Comparison of ENCODE assay signal across 13 mouse cellular contexts in the genomic region with DNA sequence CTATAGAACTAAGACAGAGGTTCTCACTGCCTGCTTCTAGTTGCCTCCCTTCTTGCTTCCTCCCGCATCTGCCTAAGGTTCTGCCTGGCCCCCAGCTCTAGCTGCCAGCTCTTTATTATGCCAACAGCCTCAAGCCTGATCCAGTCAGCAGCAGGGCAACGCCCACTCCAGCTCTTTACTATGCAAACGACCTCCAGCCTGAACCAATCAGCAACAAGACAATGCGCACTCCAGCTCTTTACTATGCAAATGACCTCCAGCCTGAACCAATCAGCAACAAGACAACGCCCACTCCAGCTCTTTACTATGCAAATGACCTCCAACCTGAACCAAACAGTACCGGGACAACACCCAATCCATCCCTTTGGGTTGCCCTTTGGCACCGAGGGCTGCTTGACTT.
DNase-seq lines count a peak whose midpoint lies in the region; ATAC-seq lines count a peak whose summit lies in the region.
"Had no signal": no experiment of that assay in that cellular context is flagged by ENCODE, and none has a peak within 500 bp of the region (broad histone marks: within the 10 kb centered on the region; RNA-seq: fewer than 3 reads in every experiment).

No protein-coding gene starts in this region.

- H3K9ac ChIP-seq in midbrain, embryonic 13.5 days (replicated peaks): no peak overlapping the region
- no peak overlapping the region for H3K9ac ChIP-seq in forebrain, embryonic 15.5 days (replicated peaks)
- no peak overlapping the region for H3K9ac ChIP-seq in neural tube, embryonic 13.5 days
- H3K9ac ChIP-seq: limb, embryonic 15.5 days had no signal

- H3K9me3 ChIP-seq in midbrain, embryonic 13.5 days: no peaks in the 10 kb centered on the region
- H3K9me3 ChIP-seq in midbrain, embryonic 10.5 days (replicated peaks): no peaks in the 10 kb centered on the region
- no peaks in the 10 kb centered on the region for H3K9me3 ChIP-seq in forebrain, embryonic 15.5 days
- H3K9me3 ChIP-seq in neural tube, embryonic 13.5 days: no peaks in the 10 kb centered on the region
- H3K9me3 ChIP-seq: limb, embryonic 15.5 days had no signal

- no peak overlapping the region for H3K27ac ChIP-seq in midbrain, embryonic 13.5 days
- no peak overlapping the region for H3K27ac ChIP-seq in midbrain, embryonic 10.5 days (replicated peaks)
- no peak overlapping the region for H3K27ac ChIP-seq in forebrain, embryonic 15.5 days (replicated peaks)
- no peak overlapping the region for H3K27ac ChIP-seq in neural tube, embryonic 13.5 days (replicated peaks)
- H3K27ac ChIP-seq: limb, embryonic 15.5 days had no signal

- intact Hi-C loops in heart, postnatal 10 days (cut with DNase I): no loop called here

- no peak overlapping the region for H3K4me3 ChIP-seq in midbrain, embryonic 13.5 days (replicated peaks)
- no peak overlapping the region for H3K4me3 ChIP-seq in midbrain, embryonic 10.5 days
- H3K4me3 ChIP-seq in forebrain, embryonic 15.5 days: no peak overlapping the region
- no peak overlapping the region for H3K4me3 ChIP-seq in neural tube, embryonic 13.5 days
- H3K4me3 ChIP-seq: erythroblast, embryonic 14.5 days; limb, embryonic 15.5 days had no signal

- WGBS in midbrain, embryonic 13.5 days: 64% methylated on average over 7 of the region's 7 CpGs
- 69% methylated on average over 7 of the region's 7 CpGs for WGBS in midbrain, embryonic 10.5 days
- WGBS in forebrain, embryonic 15.5 days: 58% methylated on average over 7 of the region's 7 CpGs
- 64% methylated on average over 7 of the region's 7 CpGs for WGBS in neural tube, embryonic 13.5 days

- DNase-seq in midbrain, embryonic 10.5 days (ENCODE audit: low spot score): no peak
- DNase-seq in R1 (ENCODE audit: low read depth, low spot score): peak; percentile 92
- DNase-seq in urinary bladder, adult 18-20 months (ENCODE audit: low spot score in 2 of 2): no peak
- no peak for DNase-seq in heart, postnatal 10 days
- DNase-seq: adrenal gland, adult 2 months; gastrocnemius, postnatal 36 days; lung, postnatal 36 days; spleen, adult 18-20 months had no signal

- no peaks in the 10 kb centered on the region for H3K4me1 ChIP-seq in midbrain, embryonic 13.5 days (replicated peaks)
- H3K4me1 ChIP-seq in midbrain, embryonic 10.5 days: no peaks in the 10 kb centered on the region
- H3K4me1 ChIP-seq in forebrain, embryonic 15.5 days: no peaks in the 10 kb centered on the region
- no peaks in the 10 kb centered on the region for H3K4me1 ChIP-seq in neural tube, embryonic 13.5 days (replicated peaks)
- H3K4me1 ChIP-seq: limb, embryonic 15.5 days had no signal

- H3K4me2 ChIP-seq in midbrain, embryonic 13.5 days (replicated peaks): no peak overlapping the region
- H3K4me2 ChIP-seq in forebrain, embryonic 15.5 days (replicated peaks): no peak overlapping the region
- no peak overlapping the region for H3K4me2 ChIP-seq in neural tube, embryonic 13.5 days
- H3K4me2 ChIP-seq: limb, embryonic 15.5 days had no signal

- peak; percentile 66; the same call in 1 of the 2 replicates for ATAC-seq in midbrain, embryonic 13.5 days
- ATAC-seq in forebrain, embryonic 15.5 days (replicated peaks): peak; percentile 55; the same call in 1 of the 2 replicates
- peak; percentile 50; the same call in 1 of the 2 replicates for ATAC-seq in neural tube, embryonic 13.5 days (ENCODE audit: low read depth)

- no peaks in the 10 kb centered on the region for H3K36me3 ChIP-seq in midbrain, embryonic 13.5 days
- H3K36me3 ChIP-seq in midbrain, embryonic 10.5 days: no peaks in the 10 kb centered on the region
- no peaks in the 10 kb centered on the region for H3K36me3 ChIP-seq in forebrain, embryonic 15.5 days
- no peaks in the 10 kb centered on the region for H3K36me3 ChIP-seq in neural tube, embryonic 13.5 days
- H3K36me3 ChIP-seq: limb, embryonic 15.5 days had no signal

- no peaks in the 10 kb centered on the region for H3K27me3 ChIP-seq in midbrain, embryonic 13.5 days
- H3K27me3 ChIP-seq in midbrain, embryonic 10.5 days (ENCODE audit: low read depth, poor library complexity, severe bottlenecking): no peaks in the 10 kb centered on the region
- H3K27me3 ChIP-seq in forebrain, embryonic 15.5 days: no peaks in the 10 kb centered on the region
- H3K27me3 ChIP-seq in neural tube, embryonic 13.5 days: no peaks in the 10 kb centered on the region
- H3K27me3 ChIP-seq: limb, embryonic 15.5 days had no signal
